ENCODE assay signal across 18 mouse cellular contexts in the genomic region with DNA sequence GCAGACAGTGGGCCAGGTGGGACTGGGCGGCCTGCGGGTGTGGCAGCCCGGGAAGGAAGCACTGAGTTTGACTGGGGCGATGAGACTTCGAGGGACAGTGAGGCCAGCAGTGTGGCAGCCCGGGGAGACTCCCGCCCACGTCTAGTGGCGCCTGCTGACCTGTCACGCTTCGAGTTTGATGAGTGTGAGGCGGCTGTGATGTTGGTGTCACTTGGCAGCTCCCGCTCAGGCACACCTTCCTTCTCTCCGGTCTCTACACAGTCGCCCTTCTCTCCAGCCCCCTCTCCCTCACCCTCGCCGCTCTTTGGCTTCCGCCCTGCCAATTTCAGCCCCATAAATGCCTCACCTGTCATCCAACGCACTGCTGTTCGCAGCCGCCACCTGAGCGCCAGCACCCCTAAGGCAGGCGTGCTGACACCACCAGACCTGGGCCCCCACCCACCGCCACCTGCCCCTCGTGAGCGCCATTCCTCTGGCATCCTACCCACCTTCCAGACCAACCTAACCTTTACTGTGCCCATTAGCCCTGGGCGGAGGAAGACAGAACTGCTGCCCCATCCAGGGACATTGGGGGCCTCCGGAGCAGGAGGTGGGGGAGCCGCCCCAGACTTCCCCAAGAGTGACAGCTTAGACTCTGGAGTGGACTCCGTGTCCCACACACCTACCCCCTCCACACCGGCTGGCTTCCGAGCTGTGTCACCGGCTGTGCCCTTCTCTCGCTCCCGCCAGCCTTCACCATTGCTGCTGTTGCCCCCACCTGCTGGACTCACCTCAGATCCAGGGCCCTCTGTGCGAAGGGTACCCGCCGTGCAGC. TPM values are rescaled to one million over a fixed set of nuclear protein-coding genes. Genes with fewer than 3 reads are reported as not detected.
DNase-seq lines count a peak whose midpoint lies in the region; ATAC-seq lines count a peak whose summit lies in the region.
"Had no signal": no experiment of that assay in that cellular context is flagged by ENCODE, and none has a peak within 500 bp of the region (broad histone marks: within the 10 kb centered on the region; RNA-seq: fewer than 3 reads in every experiment).

No protein-coding gene starts in this region.

- no peak overlapping the region for H3K4me2 ChIP-seq in kidney, embryonic 16.5 days (replicated peaks; ENCODE audit: low read depth, low read length)
- H3K4me2 ChIP-seq: embryonic facial prominence, embryonic 15.5 days; kidney, embryonic 15.5 days; midbrain, embryonic 15.5 days; stomach, embryonic 15.5 days had no signal

- H3K9me3 ChIP-seq in kidney, embryonic 16.5 days (ENCODE audit: low read length): no peaks in the 10 kb centered on the region
- H3K9me3 ChIP-seq: embryonic facial prominence, embryonic 15.5 days; kidney, embryonic 15.5 days; midbrain, embryonic 15.5 days; stomach, embryonic 15.5 days had no signal

- peaks cover 27% of the 10 kb centered on the region for H3K36me3 ChIP-seq in kidney, embryonic 16.5 days (ENCODE audit: insufficient read depth, low read length)

- H3K27ac ChIP-seq in kidney, embryonic 16.5 days (ENCODE audit: low read length): no peak overlapping the region
- H3K27ac ChIP-seq: embryonic facial prominence, embryonic 15.5 days; kidney, embryonic 15.5 days; midbrain, embryonic 15.5 days; stomach, embryonic 15.5 days had no signal

- no peak overlapping the region for H3K4me3 ChIP-seq in kidney, embryonic 16.5 days (ENCODE audit: low read length)
- H3K4me3 ChIP-seq: embryonic facial prominence, embryonic 15.5 days; kidney, embryonic 15.5 days; midbrain, embryonic 15.5 days; stomach, embryonic 15.5 days had no signal

- H3K27me3 ChIP-seq in kidney, embryonic 16.5 days (ENCODE audit: insufficient read depth, low read length): no peaks in the 10 kb centered on the region
- H3K27me3 ChIP-seq: embryonic facial prominence, embryonic 15.5 days; kidney, embryonic 15.5 days; midbrain, embryonic 15.5 days; stomach, embryonic 15.5 days had no signal

- peak; percentile 50 for DNase-seq in cerebellum, adult 9-10 months
- no peak for DNase-seq in cerebellum, postnatal 25 days
- DNase-seq in kidney, adult 11 months: no peak
- DNase-seq in testis, postnatal 14 days (ENCODE audit: low spot score): peak; percentile 19
- DNase-seq in testis, postnatal 10 days (ENCODE audit: low spot score): no peak
- DNase-seq in layer of hippocampus, adult 11-12 months (ENCODE audit: low spot score): no peak
- no peak for DNase-seq in embryo, embryonic 10.5 days (ENCODE audit: low spot score)
- DNase-seq: gastrocnemius, postnatal 14 days; lung, postnatal 14 days; right cerebral cortex, postnatal 25 days had no signal

- peaks cover 48% of the 10 kb centered on the region for H3K4me1 ChIP-seq in kidney, embryonic 16.5 days (ENCODE audit: insufficient read depth, low read length)

- no peak for ATAC-seq in kidney, embryonic 16.5 days (ENCODE audit: low FRiP score, low TSS enrichment)
- ATAC-seq: activated CD4-positive, CD25-positive, alpha-beta regulatory T cell, adult 4 months; forebrain, embryonic 16.5 days; midbrain, embryonic 15.5 days had no signal

- H3K9ac ChIP-seq in kidney, embryonic 16.5 days (replicated peaks; ENCODE audit: low read length): 0 out of 2 replicates have a peak overlapping the region, but pooled peaks have one; percentile 16
- H3K9ac ChIP-seq: embryonic facial prominence, embryonic 15.5 days; kidney, embryonic 15.5 days; midbrain, embryonic 15.5 days; stomach, embryonic 15.5 days had no signal

- 84% methylated on average over 38 of the region's 38 CpGs for whole genome bisulfite sequencing in kidney, embryonic 16.5 days

RNA-seq across cellular contexts. Expression of gene Cic, which starts 5.1 kb away (rescaled TPM):
- polyA plus RNA-seq in kidney, embryonic 16.5 days (2015; fragmentation: Nextera tagmentation; extraction: Ambion mirVana): 28.9 and 30.8 TPM in 2 replicates

RNA-seq across cellular contexts. Expression of gene Erf, which starts 22.1 kb away (rescaled TPM):
- 12.5 and 15.2 TPM in 2 replicates for polyA plus RNA-seq in kidney, embryonic 16.5 days (2015; fragmentation: Nextera tagmentation; extraction: Ambion mirVana)

RNA-seq across cellular contexts. Expression of gene Pafah1b3, which starts 25.1 kb away (rescaled TPM):
- polyA plus RNA-seq in kidney, embryonic 16.5 days (2015; fragmentation: Nextera tagmentation; extraction: Ambion mirVana): 197 and 199 TPM in 2 replicates

RNA-seq across cellular contexts. Expression of gene Prr19, which starts 28.6 kb away (rescaled TPM):
- 0.84 and 0.98 TPM in 2 replicates for polyA plus RNA-seq in kidney, embryonic 16.5 days (2015; fragmentation: Nextera tagmentation; extraction: Ambion mirVana)
- polyA plus RNA-seq: activated CD4-positive, CD25-positive, alpha-beta regulatory T cell, adult 4 months; heart, embryonic 14.5 days had no signal

RNA-seq across cellular contexts. Expression of gene Tmem145, which starts 33.3 kb away (rescaled TPM):
- polyA plus RNA-seq in kidney, embryonic 16.5 days (2015; fragmentation: Nextera tagmentation; extraction: Ambion mirVana): 0.10 and 0.67 TPM in 2 replicates
- polyA plus RNA-seq: activated CD4-positive, CD25-positive, alpha-beta regulatory T cell, adult 4 months had no signal

Comparison
In these comparisons a context has a peak if more than half of its experiments do, and no peak if none do; other contexts are left out.
1. DNase-seq: peak in cerebellum, adult 9-10 months (single experiment) and testis, postnatal 14 days (single experiment); none in cerebellum, postnatal 25 days (0 of 2), kidney, adult 11 months (single experiment), testis, postnatal 10 days (single experiment), layer of hippocampus, adult 11-12 months (single experiment) and embryo, embryonic 10.5 days (single experiment).